Mouse (Mus musculus) midbrain, postnatal 0 days (tissue): ENCODE measurements around the gene Defb30. TPM values are rescaled to one million over a fixed set of nuclear protein-coding genes. Genes with fewer than 3 reads are reported as not detected.

Experiments
- ATAC-seq: fragments of 200-750 bp; cut with Nextera tagmentation; 2 replicates; pipeline ENCODE4 v1.8.0; 2017; ENCODE audit warnings: moderate number of reproducible peaks, mild to moderate bottlenecking, moderate TSS enrichment, moderate library complexity; ENCODE audit not compliant: low FRiP score
- DNase-seq: peaks from one replicate; pipeline ENCODE4 v3.0.0-alpha.2; 2015; ENCODE audit warnings: low spot score
- H3K27ac ChIP-seq: fragments of 300-500 bp; sonication (generic); 2 replicates; pipeline ENCODE4 v1.5.1; 2014; ENCODE audit warnings: low read depth, mild to moderate bottlenecking, low read length, mixed read lengths
- H3K27me3 ChIP-seq: fragments of 300-500 bp; sonication (generic); 2 replicates; pipeline ENCODE4 v1.6.1; 2014; ENCODE audit warnings: low read length, control low read depth, mixed read lengths; ENCODE audit not compliant: insufficient read depth
- H3K36me3 ChIP-seq: fragments of 300-500 bp; sonication (generic); 2 replicates; pipeline ENCODE4 v1.6.1; 2014; ENCODE audit warnings: low read length, control low read depth, mixed read lengths; ENCODE audit not compliant: insufficient read depth
- H3K4me1 ChIP-seq: fragments of 300-500 bp; sonication (generic); 2 replicates; pipeline ENCODE4 v1.6.1; 2014; ENCODE audit warnings: mild to moderate bottlenecking, control low read depth, antibody characterized with exemption, low read length, mixed read lengths; ENCODE audit not compliant: insufficient read depth
- H3K4me2 ChIP-seq: fragments of 300-500 bp; sonication (generic); 2 replicates; pipeline ENCODE4 v1.6.1; 2014; ENCODE audit warnings: low read depth, mild to moderate bottlenecking, low read length, mixed read lengths; ENCODE audit not compliant: poor library complexity, severe bottlenecking
- H3K4me3 ChIP-seq: fragments of 300-500 bp; sonication (generic); 2 replicates; pipeline ENCODE4 v1.5.1; 2014; ENCODE audit warnings: low read depth, mild to moderate bottlenecking, low read length, moderate library complexity
- H3K9ac ChIP-seq: fragments of 300-500 bp; sonication (generic); replicated peaks from 2 replicates; pipeline ENCODE4 v1.6.1; 2014; ENCODE audit warnings: mild to moderate bottlenecking, low read length, moderate library complexity, mixed read lengths; ENCODE audit not compliant: poor library complexity, severe bottlenecking
- H3K9me3 ChIP-seq: fragments of 300-500 bp; sonication (generic); 2 replicates; pipeline ENCODE4 v1.6.1; 2016; ENCODE audit warnings: low read length, control low read depth
- CTCF ChIP-seq: IDR thresholded peaks from 2 replicates; pipeline ENCODE4 v1.5.1; 2016; ENCODE audit warnings: antibody characterized with exemption, mild to moderate bottlenecking
- WGBS: fragments of 180-500 bp; shearing (Covaris S2); extraction: QIAGEN DNeasy Blood & Tissue Kit; methylation state at CpG from one replicate; pipeline ENCODE4 v1.1.7; 2014; 5-methylcytosine and 5-hydroxymethylcytosine counted together
- polyA plus RNA-seq: library from polyadenylated mRNA; unstranded; fragments of >200 nt; fragmentation: Nextera tagmentation; extraction: Ambion mirVana; gene quantifications from 2 replicates; pipeline ENCODE4 v1.2.1, GENCODE M21; 2015
- total RNA-seq: library from RNA; depleted of rRNA; stranded (reverse); fragments of >200 nt; gene quantifications from 2 replicates; pipeline ENCODE4 v1.2.3, GENCODE M21; 2014

Defb30 gene
- total and polyA plus RNA-seq, 2 experiments from 2014 or later, result not detected

GRCm38 (mm10) chr14:63011471-63011870 is 38.3 kb downstream of the Defb30 start, which contains the start of gene Defb43:
Gene Defb43, plus strand, starts transcription at chr14:63011771.
- H3K4me3 ChIP-seq, result no peak within 1 kb of the TSS
- 96% methylated on average over 5 of the region's 5 CpGs for WGBS
- H3K9ac ChIP-seq, result no peak within 1 kb of the TSS
- no peaks in the 10 kb centered on the region for H3K9me3 ChIP-seq
- H3K4me2 ChIP-seq, result no peak within 1 kb of the TSS
- H3K27me3 ChIP-seq, result no peaks in the 10 kb centered on the region
- H3K27ac ChIP-seq, result no peak within 1 kb of the TSS
- DNase-seq (no peak), ATAC-seq (no peak)
- H3K4me1 ChIP-seq, result no peaks in the 10 kb centered on the region
- H3K36me3 ChIP-seq, result no peaks in the 10 kb centered on the region
- no peak for TF ChIP-seq CTCF

GRCm38 (mm10) chr14:63002588-63002987 is 47.2 kb downstream of the Defb30 start:
- no peak overlapping the region for H3K9ac ChIP-seq
- no peak overlapping the region for H3K4me3 ChIP-seq
- DNase-seq (no peak), ATAC-seq (no peak)
- H3K4me1 ChIP-seq, result no peaks in the 10 kb centered on the region
- H3K9me3 ChIP-seq, result no peaks in the 10 kb centered on the region
- no peak for TF ChIP-seq CTCF
- WGBS, result 66% methylated on average over 2 of the region's 2 CpGs
- no peaks in the 10 kb centered on the region for H3K27me3 ChIP-seq
- no peaks in the 10 kb centered on the region for H3K36me3 ChIP-seq
- H3K27ac ChIP-seq, result no peak overlapping the region
- H3K4me2 ChIP-seq, result no peak overlapping the region

- Histone ChIP-seq H3K4me2 (no peak overlapping the region), H3K4me1 (no peaks in the 10 kb centered on the region), H3K4me3 (no peak overlapping the region), H3K27me3 (no peaks in the 10 kb centered on the region), H3K9ac (no peak overlapping the region), H3K27ac (no peak overlapping the region), H3K9me3 (no peaks in the 10 kb centered on the region), H3K36me3 (no peaks in the 10 kb centered on the region)
- 91% methylated on average over 4 of the region's 4 CpGs for WGBS
- ATAC-seq (no peak), DNase-seq (no peak)
- TF ChIP-seq CTCF, result no peak
Measured at GRCm38 (mm10) chr14:62998977-62999376, 50.8 kb downstream of the Defb30 start.

- DNase-seq, result no peak
- 82% methylated on average over 8 of the region's 8 CpGs for WGBS
- Histone ChIP-seq H3K9ac (no peak within 1 kb of the TSS), H3K27ac (no peak within 1 kb of the TSS), H3K4me3 (no peak within 1 kb of the TSS), H3K4me1 (no peaks in the 10 kb centered on the region), H3K4me2 (no peak within 1 kb of the TSS), H3K9me3 (no peaks in the 10 kb centered on the region), H3K27me3 (no peaks in the 10 kb centered on the region), H3K36me3 (no peaks in the 10 kb centered on the region)
- TF ChIP-seq CTCF, result no peak
- ATAC-seq, result no peak
Measured at GRCm38 (mm10) chr14:62997777-62998176, 52.0 kb downstream of the Defb30 start, which contains the start of gene Defb47. Gene Defb47, plus strand, starts transcription at chr14:62998077.

GRCm38 (mm10) chr14:62991849-62992510 is 57.8 kb downstream of the Defb30 start:
- WGBS, result 50% methylated on average over 7 of the region's 7 CpGs
- H3K27ac ChIP-seq, result no peak overlapping the region
- H3K4me3 ChIP-seq, result no peak overlapping the region
- no peaks in the 10 kb centered on the region for H3K9me3 ChIP-seq
- no peak for ATAC-seq
- no peak overlapping the region for H3K4me2 ChIP-seq
- H3K9ac ChIP-seq, result no peak overlapping the region
- TF ChIP-seq CTCF, result no peak
- no peak for DNase-seq
- no peaks in the 10 kb centered on the region for H3K27me3 ChIP-seq
- H3K4me1 ChIP-seq, result no peaks in the 10 kb centered on the region
- no peaks in the 10 kb centered on the region for H3K36me3 ChIP-seq

GRCm38 (mm10) chr14:62991271-62991670 is 58.5 kb downstream of the Defb30 start:
- Histone ChIP-seq H3K27ac (no peak overlapping the region), H3K4me1 (no peaks in the 10 kb centered on the region), H3K36me3 (no peaks in the 10 kb centered on the region), H3K9ac (no peak overlapping the region), H3K27me3 (no peaks in the 10 kb centered on the region), H3K4me3 (no peak overlapping the region), H3K4me2 (no peak overlapping the region), H3K9me3 (no peaks in the 10 kb centered on the region)
- WGBS, result 80% methylated on average over 3 of the region's 3 CpGs
- no peak for TF ChIP-seq CTCF
- DNase-seq, result no peak
- ATAC-seq, result no peak
